Mouse (Mus musculus): Measurements from ENCODE around the gene Prpf8.
"Not testable (repeated sequence)": the region's sequence is repeated elsewhere in the genome, so short reads cannot be mapped to it uniquely, and the experiment has no call there.

The Prpf8 gene

DNA sequence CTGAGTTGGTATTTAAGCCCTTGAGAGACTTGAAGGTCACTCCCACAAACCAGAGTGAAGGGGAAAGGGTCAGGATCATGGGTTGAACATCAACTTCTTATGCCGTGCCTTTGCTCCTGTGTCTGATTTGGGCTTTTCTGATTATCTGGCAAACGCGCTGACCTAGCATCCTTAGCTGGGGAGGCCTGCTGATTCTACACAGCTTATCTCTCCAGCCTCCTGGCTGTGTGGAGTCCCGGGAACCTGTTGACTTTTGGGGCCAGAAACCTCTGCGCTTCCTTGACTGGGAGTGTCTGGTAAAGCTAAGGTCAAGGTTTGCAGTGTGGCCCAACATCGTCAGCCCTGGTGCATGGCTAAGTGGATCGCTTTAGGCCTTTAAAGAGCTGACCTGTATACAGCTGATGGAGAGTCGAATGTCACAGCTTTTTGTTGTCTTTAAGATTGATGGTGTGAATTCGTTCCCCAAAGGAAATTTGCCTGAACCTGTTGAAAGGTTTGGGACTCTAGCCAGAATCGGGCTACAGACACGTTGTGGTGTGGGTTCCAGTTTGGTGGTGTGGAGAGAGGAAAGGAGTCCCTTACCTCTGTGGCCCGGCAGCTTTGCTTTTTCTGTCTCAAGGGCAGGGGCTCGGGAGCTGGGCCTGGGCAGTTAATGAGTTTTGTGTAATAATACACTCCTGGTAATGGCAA lies 48.6 kb downstream of the Prpf8 start:
- no peak for DNase-seq

DNA sequence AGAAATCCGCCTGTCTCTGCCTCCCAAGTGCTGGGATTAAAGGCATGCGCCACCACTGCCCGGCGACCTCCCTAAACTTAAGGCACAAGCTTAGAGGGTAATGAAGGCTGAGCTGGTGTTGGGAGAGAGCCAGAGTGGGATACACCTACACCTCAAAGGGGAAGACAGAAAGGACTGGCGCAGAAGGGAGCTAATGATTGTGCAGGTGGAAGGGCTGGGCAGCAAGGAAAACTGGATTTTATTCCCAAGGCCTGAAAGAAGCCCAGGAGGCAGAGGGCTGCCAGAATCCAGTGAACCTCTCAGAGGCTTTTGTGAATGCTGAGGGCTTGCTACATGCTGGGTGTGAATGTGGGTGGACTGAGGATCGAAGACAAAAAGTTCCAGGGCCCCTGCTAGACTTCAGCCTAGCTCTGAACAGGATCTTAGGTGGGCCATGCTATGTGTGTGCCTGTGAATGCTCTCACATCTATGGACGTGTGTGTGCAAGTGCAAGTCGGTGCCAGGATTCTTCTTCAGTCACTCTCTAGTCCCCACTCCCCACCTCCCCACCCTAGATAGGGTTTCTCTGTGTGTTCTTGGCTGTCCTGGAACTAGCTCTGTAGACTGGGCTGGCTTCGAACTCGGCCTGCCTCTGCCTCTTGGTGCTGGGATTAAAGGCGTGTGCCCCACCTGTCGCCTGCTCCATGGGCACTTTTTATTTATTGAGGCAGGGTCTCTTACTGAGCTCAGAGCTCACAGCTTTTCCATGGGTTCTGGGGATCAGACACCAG lies 49.8 kb downstream of the Prpf8 start:
- DNase-seq = no peak

DNA sequence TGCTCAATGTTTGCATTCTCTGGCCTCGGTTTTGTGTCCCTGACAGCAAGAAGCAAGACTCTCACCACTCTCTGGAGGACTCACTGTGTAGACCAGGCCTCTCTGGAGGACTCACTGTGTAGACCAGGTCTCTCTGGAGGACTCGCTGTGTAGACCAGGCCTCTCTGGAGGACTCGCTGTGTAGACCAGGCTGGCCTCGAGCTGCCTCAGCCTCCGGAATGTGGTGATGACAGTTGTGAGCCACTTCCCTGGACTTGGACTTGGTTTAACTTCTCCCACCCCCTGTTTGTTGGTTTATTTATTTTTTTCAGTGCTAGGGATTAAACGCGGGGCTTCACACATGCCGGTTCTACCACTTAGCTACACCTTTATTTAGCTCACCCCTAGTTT lies 50.4 kb downstream of the Prpf8 start:
- DNase-seq = no peak

DNA sequence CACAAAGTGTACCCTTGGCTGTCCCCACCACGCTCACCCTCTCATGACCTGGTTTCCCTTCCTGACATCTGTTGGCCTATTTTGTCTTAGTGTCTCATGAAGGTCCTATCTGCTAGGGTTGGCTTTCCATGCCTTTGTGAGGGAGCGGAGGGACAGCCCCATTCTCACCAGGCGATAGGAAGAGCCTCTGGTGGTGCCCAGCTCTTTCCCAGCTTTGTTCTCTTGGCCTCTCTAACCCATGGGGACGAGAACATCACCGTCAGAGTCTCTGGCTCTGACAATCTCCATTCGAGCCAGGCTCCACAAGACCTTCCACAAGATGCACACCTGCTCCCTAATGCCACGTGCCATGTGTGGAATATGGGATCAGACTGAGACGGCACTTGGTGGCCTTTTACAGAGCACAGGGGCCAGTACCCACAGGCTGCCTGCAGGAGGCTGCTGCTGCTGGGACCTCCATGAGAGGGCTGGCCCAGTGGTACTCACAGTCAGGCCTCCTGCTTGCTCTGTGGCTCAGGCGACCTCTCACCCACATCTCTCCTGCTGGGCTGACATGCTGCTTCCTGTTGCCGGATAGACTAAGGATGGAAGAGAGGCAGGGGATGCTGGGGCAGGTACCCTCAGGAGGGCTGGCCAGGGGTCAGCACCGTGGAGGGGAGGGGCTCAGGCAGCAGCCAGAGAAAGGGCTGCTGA lies 51.0 kb downstream of the Prpf8 start:
- no peak for DNase-seq

DNA sequence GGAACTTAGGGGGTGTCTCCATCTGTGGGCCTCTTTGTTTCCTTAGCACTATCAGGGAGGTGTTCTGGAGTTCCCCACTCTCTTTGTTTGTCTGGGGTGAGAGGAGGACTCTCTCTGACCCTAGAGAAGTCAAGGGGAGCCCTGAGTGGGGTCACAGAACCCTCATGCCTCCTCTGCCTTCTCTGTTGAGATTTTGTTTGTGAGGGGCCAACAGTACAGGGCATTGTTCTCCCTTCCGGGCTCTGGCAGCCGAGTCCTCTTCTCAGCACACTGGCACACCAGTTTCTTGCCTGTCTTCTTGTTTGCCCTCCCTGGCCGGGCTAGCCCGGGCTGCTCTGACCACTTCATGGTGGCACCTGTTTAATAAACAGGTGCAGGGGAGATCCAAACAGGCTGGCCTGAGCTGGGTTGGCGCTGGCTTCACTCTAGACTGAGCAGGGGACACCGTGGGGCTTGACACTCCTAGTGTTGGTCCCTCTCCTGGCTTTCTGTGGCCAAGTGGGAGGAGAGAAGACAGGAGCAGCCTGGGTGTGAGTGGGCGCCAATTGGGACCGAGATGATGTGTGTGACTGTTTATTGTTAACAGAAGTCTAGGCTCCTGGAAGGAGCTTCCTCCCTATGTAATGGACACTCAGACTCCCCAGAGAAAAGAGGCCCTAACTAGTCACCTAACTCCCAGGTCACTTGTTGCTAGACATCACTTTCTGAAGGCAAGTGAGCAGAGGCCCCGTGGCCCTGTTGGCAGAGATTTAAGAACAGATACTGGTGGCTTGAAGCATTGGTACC lies 51.8 kb downstream of the Prpf8 start:
- DNase-seq = peak; percentile 56 to 67

DNA sequence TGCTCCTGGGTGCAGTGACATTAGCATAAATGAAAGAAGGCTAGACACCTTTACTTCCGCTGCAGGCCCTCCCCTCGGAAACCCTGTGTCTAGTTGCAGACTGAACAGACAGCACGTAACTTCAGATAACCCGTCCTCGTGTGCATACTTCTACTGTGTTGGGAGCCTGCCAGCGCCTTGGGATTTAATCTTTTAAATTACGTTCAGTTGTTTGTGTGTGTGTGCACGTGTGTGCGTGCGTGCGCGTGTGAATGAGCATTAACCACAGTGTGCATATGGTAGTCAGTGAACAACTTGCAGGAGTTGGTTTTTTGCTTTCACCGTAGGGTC lies 52.3 kb downstream of the Prpf8 start:
- no peak for DNase-seq

DNA sequence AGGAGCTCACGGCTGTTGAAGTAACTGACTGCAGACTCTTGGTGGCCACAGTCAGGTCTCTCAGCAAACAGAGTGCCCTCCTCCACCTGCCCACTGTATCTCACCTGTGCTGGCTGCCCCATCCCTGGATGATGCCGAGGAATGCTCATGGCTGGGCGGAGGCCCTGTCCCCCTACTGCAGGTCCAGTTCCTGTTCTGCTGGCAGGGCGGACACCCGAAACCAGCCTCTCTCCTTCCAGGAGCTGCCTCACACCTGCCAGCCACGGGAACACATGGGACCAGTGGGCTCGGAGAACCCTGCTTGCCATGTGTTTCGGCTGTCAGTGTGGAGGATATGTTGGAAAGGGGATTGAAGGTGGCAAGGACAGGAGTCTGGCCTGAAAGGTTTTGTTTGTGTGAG lies 53.6 kb downstream of the Prpf8 start:
- DNase-seq = no peak

DNA sequence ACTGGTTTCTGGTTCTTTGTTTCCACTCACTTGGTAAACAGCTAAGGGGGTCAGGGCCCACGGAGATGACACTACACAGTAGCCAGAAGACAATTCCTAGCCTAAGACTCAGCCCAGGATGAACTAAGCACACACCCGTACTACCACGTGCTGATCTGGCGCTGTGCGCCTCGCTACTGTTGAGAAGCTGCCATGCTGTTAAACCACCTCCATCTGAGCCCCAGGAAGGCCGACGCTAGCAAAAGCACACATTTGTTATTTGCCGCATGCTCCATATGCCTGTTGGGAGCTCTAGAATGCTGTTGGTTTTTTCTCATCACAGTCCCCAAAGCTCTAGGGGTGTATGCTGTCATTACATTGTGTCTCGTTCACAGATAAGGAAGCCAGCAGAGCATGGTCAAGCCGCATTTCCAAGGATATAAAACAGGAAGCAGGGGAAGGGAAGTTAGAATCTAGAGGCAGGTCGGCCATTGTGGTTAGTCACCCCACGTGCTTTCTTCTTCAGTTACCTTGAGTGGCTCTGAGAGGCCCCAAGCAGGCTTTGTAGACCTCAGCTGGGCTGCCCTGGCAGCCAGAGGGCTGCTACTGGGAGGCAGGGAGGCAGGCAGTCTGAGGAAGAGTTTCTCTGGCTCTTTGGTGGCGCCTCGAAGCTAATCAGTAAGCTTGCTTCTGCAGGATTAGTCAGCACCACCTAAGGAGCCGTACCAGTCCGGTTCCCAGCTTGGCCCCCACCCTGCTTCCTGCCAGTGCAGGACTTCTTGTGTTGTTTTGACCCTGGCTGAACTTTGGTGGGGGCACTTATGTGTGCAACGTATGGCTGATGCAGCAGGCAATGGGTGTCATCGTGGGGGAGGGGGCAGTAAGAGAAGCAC lies 54.3 kb downstream of the Prpf8 start:
- peak in 1 of 2 experiments; percentile 50 for DNase-seq

DNA sequence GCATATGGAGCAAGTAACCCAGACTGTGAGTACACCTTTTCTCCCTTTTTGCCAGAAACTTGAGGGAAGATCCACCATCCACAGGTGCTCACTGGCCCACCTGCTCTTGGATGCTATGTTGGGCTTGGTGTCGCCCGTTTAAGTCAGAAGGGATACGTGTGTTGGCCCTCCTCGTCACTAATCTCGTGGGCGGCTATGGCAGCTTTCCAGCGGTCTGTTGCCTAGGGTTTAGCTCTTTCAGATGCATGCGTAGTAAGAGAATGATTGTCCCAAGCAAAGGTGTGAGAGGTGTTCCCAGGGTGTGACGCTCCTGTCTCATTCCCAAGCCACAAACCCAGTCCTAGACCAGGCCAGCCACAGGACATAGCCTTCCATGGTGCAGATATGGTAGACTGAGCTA lies 58.1 kb downstream of the Prpf8 start:
- DNase-seq = no peak

DNA sequence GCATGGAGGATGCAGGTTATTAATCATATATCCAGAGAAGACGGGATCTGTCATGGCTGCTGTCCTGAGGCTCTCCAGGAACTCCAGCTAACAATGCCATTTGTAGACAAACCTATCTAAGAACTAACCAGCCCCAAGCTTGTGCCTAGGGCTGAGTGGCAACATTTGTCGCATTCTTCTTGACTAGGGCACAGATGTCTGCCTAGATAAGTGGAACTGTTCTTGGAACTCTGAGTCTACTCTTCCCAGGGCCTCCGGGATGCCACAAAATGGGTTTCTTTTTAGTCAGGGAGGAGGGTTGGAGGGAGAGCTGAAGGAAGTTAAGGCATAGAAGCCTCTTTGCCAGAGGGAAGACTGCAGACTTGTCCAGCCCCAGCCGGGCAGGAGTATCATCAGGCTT lies 59.4 kb downstream of the Prpf8 start:
- no peak for DNase-seq

DNA sequence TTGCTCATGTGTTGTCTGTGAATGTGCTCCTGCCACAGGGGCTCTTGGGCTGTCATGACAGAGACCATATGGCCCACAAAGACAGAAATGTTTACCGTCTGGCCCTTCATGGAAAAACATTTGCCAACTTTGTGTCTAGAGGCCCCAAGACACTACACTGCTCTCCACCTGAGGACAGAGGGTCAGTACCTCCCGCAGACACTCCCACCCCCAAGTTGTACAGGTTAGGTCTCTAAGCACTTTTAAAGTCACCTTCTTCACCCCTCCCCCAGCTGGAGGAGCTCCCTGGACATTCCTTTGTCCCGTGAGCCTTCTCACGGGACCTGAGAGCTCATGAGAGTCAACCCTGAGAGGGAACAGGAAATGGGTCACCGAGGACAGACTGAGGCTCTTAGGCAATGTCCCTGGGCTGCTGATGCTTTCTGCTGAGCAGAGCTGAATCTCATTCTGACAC lies 63.1 kb downstream of the Prpf8 start:
- peak; percentile 78 to 89 for DNase-seq

DNA sequence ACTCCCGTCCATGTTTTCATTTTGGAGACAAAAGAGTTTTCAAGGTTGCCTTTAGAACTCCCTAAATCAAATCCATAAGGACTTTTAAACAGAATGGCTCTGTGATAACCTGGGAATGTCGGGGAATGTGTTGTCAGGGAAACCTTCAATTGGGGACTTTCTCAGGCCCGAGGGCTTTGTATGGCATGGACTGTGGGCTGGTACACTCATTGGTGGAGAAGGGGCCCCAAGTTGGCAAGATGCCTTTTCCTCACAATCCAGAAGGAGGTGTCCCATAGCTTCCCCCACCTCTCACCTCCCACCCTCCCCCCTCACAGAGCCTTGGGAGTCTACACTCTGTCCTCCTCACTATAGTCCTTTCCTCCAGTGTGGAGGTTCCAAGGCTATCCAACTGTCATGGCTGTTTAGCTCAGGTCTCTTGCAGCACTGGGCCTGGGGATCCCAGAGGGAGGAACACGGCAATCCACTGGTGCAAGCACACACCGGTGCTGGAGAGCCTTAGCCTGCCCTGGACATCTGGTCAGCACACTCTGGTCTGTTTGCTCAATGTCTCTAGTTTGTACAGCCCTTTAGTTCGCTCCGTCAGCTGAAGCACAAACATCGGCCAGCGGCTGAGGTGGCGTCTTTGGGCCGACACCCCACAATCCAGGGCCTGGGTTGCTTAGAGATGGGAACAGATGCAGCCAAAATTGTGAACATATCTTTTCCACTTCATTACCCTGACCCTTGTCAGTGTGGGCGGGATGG lies 63.8 kb downstream of the Prpf8 start:
- peak; percentile 77 to 87 for DNase-seq

DNA sequence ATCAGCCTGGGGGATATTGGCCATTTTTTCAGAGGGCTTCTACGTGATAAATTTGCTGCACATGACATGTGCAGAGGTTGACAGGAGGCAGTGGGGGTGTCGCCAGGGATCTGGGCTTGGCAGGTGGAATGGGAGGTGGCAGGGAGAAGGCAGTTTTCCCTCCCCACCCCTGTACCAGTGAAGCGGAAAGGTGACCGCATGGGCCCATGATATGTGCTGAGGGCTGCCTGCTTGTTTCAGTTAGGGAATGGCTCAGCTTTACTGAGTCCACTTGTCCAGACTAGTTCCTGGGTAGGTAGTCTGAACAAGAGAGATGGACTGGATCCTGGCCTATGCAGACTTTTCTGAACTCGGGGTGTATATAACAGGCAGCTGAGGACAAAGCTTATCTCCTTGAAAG lies 64.7 kb downstream of the Prpf8 start:
- no peak for DNase-seq

DNA sequence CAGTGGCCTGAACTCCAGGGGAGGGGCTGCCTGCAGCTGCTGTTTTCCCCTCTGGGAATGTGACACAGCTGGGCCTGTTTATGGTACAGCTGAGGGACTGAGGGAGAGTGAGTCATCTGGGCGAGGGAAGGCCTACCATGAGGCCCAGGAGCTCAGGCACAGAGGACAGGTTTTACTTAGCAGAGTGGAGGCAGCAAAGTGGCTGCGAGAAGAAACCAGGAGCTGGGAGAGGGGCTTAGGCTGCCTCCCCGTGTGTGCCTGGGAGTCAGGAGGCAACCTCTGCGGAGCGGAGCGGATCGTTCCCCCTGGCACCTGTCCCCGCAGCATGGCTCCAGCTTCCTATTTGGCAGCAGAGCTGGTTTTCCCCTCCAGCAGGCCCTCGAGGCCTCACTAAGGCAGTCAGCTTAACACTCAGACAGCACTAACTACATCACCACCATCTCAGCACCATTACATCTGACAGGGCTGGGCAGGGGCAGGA lies 65.4 kb downstream of the Prpf8 start:
- peak; percentile 61 to 69 for DNase-seq

DNA sequence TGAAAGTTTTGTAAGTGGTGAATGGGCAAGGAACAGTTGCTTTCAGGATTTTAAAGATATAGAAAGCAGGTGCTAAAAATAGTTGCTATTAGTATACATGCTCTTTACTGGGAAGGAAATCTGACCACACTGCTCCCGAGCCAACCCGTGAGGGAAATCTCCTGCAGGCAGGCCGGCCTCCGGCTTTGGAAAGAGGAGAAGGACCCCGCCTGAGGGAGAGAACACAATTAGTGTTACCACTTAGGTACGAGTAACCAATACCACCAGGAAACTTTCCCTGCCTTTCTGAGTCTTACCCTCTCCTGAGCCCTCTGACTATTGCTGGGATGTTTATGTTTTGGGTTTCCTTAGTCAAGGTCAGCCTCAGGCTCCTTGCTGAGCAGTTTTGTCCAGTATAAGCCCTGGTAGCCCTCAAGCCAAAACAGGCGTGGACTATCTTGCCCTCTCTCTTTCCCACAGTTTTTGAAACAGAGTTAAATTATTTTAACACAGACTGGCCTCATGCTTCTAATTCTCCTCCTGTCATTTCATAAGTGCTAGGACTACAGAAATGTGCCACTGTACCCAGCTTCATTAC lies 66.4 kb downstream of the Prpf8 start:
- no peak for DNase-seq

DNA sequence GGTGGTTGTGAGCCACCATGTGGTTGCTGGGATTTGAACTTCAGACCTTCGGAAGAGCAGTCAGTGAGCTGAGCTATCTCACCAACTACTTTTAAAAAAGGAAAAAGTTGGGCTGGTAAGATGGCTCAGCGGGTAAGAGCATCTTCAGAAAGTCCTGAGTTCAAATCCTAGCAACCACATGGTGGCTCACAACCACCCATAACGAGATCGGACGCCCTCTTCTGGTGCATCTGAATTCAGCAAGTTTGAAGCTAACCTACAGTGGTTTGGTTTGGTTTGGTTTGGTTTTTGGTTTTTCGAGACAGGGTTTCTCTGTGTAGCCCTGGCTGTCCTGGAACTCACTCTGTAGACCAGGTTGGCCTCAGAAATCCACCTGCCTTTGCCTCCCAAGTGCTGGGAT lies 69.4 kb downstream of the Prpf8 start:
- DNase-seq = not testable (repeated sequence)

DNA sequence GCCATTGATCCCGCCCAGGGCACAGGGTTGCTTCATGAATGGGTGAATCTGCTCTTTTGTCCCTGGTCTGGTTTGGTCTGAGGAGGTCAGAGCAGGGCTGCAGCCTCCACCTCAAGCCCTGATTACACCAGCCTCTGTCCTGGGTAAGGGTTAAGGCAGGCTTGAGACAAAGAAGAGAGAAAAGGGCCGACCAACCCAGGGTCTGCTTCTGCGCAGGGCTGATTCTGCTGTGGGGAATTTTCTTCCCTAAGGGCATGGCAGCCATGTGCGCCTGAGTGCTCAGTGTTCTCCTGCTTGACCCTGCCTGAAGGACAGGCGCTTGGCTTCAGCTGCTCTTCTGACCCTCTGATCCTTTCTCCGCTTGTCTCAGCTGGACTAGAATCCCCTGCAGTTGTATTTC lies 70.5 kb downstream of the Prpf8 start:
- DNase-seq = no peak

DNA sequence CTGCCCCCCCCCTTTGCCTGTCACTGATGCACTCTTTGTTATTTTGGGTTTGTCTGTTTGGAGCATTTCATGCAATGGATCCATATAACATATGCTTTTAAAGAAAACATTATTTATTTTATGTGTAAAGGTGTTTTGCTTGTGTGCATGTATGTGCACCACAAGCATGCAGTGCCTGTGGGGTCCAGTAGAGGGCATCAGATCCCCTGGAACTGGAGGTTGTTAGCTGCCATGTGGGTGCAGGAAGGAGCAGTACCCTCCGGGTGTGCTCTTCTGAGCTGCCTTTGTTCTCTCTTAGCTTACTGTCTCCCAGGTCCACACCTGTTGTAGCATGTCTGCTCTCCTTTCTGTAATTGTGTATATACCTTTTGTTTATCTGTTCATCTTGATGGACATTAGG lies 71.5 kb downstream of the Prpf8 start:
- DNase-seq = no peak

All from lung, adult 18-20 months (tissue).